Mouse (Mus musculus): ENCODE measurements at regions not wholly inside any gene's neighbourhood (a gene's known extent, or its start where the extent isn't known, plus 50 kb on each side); places are given as distances from the start of the nearest gene placed in this dataset.
A peak's percentile ranks its signal among the peaks of the same experiment; 100 is the strongest.
"Not testable (repeated sequence)": the region's sequence is repeated elsewhere in the genome, so short reads cannot be mapped to it uniquely, and the experiment has no call there.

DNA sequence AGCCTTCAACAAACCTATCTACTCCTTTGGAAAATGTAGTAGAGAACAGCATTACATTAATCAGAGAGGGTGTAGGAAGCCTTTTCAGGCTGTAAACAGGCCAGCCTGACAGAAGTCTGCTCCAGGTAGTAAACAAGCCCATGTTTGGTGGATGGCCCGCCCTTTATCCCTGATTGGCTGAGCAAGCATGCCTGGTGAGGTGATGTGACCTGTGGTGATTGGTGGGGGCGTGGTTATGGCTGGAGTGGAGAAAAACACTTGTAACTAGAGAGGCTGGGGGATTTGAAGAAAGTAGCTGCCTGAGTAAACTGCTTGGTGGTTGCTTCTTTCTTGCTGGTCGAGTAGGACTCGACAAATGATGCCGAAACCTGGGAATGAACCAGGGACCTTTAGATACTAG is 621.3 kb upstream of the Dsel start:
- not testable (repeated sequence) for DNase-seq

DNA sequence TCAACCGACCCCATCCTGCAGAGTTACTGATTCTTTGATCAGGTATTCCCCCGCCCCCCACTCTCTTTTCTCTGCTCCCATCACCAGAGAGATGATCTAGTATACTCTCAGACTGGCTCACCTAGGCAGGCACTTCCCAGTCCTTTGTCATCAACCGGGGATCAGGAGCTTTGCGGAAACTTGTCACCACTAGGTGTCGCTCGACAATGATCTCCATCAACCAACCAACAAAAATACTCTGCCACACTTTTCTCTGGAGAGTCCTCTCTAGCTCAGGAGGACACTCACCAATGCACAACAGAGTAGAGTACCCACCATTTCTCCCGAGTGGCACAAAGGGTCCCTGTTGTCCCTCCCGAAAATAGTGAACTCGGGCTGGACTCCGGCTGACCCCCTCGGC is 591.3 kb upstream of the Dsel start:
- DNase-seq = peak; percentile 52

DNA sequence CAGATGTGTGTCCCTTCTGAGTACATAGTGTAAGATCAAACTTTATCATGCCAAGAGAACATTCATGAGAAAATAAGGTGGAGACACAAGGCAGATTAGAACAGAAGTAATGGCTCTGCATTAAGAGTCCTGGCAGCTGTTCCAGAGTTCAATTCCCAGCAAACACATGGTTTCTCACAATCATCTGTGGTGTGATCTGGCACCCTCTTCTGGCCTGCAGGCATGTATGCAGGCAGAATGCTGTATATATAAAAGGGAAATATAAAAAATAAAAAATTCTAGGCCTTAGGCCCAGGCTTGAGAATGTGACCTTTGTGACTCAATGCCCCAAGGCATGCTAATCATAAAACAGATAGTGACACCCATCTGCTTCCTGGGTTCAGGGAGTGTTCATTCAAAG is 587.7 kb upstream of the Dsel start:
- DNase-seq = no peak

DNA sequence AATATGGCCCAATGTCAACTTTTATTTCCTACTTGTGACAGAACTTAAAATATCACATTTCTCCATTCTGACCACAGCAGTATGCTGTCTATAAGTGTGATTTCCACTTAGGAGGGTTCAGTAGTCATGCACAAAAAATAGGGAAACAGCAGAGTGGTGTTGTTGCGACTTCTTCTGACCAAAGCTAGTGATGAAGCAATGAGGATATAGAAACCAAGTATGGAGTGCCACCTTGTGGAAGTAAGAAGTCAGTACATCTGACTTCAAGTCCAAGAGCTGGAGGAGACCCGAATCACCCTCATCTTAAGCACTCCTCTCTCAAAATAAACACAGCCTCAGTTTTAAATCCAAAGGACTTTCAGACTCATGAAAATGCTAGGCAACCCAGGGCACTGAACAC is 586.9 kb upstream of the Dsel start:
- no peak for DNase-seq

DNA sequence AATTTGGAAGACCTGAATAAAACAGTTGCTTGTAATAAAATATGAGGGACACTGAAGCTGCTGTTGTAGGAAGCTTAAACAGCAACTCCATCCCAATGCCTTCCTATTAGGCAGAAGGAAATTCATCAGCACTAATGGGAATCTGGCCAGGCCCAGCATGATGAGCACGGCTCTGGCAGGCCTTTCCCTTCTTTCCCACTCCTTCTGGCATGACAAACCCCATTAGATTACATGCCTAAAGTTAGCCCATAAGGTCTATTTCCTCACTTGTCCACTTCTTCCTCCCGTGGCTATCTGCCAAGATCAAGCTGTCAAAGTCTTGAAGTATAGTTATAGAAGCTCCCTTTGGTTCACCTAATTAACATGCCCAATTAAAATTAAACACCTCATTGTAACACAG is 574.4 kb upstream of the Dsel start:
- DNase-seq = no peak

DNA sequence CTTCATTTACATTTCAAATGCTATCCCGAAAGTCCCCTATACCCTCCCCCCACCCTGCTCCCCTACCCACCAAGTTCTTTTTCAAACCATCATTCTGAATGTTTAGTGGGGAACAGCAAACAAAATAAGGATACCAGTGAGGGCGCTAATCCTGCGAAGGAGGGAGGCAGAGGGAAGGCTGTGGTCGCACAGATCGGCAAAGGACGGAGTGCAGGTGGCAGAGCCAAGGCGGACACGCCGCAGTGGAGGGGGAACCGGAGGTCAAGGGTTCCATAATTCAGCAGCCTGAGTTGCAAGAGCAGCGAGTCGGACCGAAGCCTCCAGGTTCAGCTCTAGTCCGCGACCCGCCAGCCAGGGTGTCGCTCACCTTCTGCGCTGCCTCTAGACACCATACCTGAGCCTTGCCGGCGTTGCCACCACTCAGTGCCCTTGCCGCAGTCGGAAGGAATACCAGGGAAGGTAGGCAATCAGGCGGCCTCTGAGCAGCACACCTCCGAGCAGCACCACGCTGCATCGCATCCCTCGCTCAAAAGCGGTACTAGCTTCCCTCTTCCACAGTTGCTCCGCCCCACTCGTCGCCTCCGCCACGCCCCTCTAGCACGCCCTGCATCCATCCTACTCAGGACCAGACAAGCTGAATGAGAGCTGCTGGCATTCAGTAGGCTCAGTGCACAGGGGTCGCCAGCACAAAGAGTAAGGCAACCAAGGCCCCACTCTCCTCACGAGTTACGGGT is 551.8 kb upstream of the Dsel start:
- peak; percentile 60 for DNase-seq

DNA sequence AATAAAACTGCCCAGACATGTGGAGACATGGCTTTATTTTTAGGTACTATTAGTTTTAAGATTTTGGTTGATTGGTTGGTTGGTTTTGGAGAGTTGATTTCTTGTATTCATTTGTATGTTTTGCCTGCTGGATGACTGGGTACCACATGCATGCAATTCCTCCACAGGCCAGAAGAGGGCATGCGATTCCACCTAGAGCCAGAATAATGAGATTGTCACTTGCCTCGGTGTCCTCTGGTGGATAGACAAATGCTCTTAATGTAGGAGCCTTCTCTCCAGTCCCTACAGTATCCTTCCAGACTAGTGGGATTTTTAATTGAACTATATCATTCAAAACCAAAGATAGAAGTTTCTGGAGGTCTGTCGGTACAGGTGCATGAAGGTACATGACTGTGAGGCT is 524.1 kb upstream of the Dsel start:
- DNase-seq = peak; percentile 47

DNA sequence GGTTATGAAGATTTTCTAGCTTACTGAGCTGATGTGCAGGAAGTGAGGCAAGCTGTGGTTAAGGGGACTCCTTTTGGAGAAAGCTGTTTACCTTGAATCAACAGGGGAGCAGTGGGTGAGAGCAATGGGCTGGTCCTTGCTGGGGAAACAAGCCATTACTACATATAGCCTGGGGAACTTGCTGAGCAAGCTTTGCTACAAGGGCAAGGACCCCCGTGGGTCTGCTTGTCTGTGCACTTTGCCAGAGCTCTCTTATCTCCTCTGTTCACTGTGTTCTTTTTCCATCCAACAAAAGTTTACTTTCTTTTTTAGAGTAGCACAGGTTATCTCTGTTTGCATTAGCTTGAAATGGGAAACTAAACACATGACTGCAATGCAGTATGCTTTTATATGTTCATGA is 519.3 kb upstream of the Dsel start:
- DNase-seq = no peak

DNA sequence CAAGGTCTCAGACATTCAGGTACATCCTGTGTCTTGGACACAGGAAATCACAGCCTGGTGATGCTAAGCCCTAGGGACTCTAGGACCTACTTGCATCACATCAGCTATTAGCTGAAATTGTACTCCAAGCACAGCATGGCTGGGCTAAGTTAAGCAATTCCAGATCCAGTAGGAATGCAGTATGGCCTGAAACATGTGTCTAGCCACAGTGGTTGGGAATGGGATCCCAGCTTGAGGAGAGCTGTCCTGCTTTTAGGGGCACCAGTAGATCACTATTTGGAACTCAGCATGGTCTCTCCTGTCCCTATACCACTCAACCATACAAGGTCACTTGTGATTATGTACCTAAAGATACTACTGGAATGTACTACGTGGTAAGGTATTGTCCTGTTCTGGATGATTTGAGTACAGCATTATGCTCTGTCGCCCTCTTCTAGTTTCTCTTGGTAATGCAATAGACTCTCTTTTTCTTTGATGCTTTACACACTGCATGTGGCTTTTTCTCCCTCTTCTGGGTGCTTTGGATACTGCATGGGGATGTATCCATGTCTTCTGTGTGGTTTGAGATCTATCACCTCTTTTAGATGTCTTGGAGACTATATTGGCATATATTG is 515.0 kb upstream of the Dsel start:
- DNase-seq = peak; percentile 67

DNA sequence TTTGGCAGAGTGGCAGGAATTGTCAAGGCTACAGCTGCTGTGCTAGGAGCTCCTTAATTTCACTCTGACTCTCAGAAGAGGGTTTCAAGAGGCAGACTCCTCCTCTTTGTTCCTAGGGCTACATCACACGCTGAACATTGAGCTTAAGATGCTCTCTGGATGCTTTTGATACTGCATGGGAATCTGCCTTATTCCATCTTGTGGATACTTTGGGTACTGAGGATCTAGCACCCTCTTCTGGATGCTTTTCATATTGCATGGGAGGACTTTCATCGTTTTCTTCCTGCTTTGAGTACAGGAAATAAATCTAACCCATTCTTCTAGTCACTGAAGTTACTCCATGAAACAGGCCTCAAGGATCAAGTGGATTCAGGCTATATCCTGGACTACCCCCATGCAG is 513.9 kb upstream of the Dsel start:
- DNase-seq = peak; percentile 32

DNA sequence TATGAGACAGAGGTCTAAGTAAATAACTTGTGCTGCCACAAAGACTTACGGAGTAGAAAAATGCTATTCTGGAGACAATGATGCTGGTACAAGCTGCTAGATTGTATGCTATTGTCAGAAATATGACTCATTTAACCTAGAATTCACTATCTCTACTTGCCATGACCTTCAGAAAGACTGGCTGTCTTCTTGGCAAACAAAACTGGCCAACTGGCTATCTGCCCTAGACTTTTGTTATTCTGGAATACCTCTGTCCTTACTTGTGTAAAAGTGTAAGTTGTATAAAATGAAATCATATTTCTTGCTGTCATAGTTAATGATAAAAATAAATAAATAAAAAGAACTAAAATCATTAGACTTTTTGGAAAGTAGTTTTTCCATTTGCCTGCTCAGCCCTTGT is 491.1 kb upstream of the Dsel start:
- no peak for DNase-seq

All from right cerebral cortex, adult 18-20 months (tissue).